Mouse (Mus musculus) kidney, postnatal 0 days (tissue): ENCODE data around the gene Bms1. TPM values are rescaled to one million over a fixed set of nuclear protein-coding genes. Genes with fewer than 3 reads are reported as not detected.

ENCODE experiments used
- ATAC-seq: fragments of 200-750 bp; cut with Nextera tagmentation; replicated peaks from 2 replicates; pipeline ENCODE4 v1.8.0; 2017; ENCODE audit warnings: low read depth, moderate number of reproducible peaks, moderate TSS enrichment, moderate library complexity; ENCODE audit not compliant: low FRiP score
- DNase-seq: peaks from one replicate; pipeline ENCODE4 v3.0.0-alpha.2; 2016; ENCODE audit warnings: low spot score
- H3K27ac ChIP-seq: fragments of 300-500 bp; sonication (generic); 2 replicates; pipeline ENCODE4 v1.5.1; 2014; ENCODE audit warnings: mild to moderate bottlenecking
- H3K27me3 ChIP-seq: fragments of 300-500 bp; sonication (generic); 2 replicates; pipeline ENCODE4 v1.6.1; 2014; ENCODE audit warnings: low read length, mixed read lengths; ENCODE audit not compliant: insufficient read depth
- H3K36me3 ChIP-seq: fragments of 300-500 bp; sonication (generic); 2 replicates; pipeline ENCODE4 v1.6.1; 2014; ENCODE audit warnings: low read length, mixed read lengths; ENCODE audit not compliant: insufficient read depth
- H3K4me1 ChIP-seq: fragments of 300-500 bp; sonication (generic); replicated peaks from 2 replicates; pipeline ENCODE4 v1.6.1; 2014; ENCODE audit warnings: antibody characterized with exemption, low read length, mixed read lengths; ENCODE audit not compliant: insufficient read depth
- H3K4me2 ChIP-seq: fragments of 300-500 bp; sonication (generic); 2 replicates; pipeline ENCODE4 v1.6.1; 2014; ENCODE audit warnings: mild to moderate bottlenecking, low read length, moderate library complexity, mixed read lengths
- H3K4me3 ChIP-seq: fragments of 300-500 bp; sonication (generic); replicated peaks from 2 replicates; pipeline ENCODE4 v1.5.1; 2014; ENCODE audit warnings: low read depth, low read length
- H3K9ac ChIP-seq: fragments of 300-500 bp; sonication (generic); 2 replicates; pipeline ENCODE4 v1.6.1; 2014; ENCODE audit warnings: low read depth, low read length
- H3K9me3 ChIP-seq: fragments of 300-500 bp; sonication (generic); replicated peaks from 2 replicates; pipeline ENCODE4 v1.6.1; 2016; ENCODE audit warnings: low read length, inconsistent platforms, mixed read lengths
- CTCF ChIP-seq: IDR thresholded peaks from 2 replicates; pipeline ENCODE4 v1.5.1; 2016; ENCODE audit warnings: antibody characterized with exemption, low read depth, mild to moderate bottlenecking, moderate library complexity
- WGBS: fragments of 180-500 bp; shearing (Covaris S2); extraction: QIAGEN DNeasy Blood & Tissue Kit; methylation state at CpG from one replicate; pipeline ENCODE4 v1.1.7; 2014; 5-methylcytosine and 5-hydroxymethylcytosine counted together
- polyA plus RNA-seq: library from polyadenylated mRNA; unstranded; fragments of >200 nt; fragmentation: Nextera tagmentation; extraction: Ambion mirVana; gene quantifications from 2 replicates; pipeline ENCODE4 v1.2.1, GENCODE M21; 2015

The Bms1 gene
- polyA plus RNA-seq = 20.5 and 24.3 TPM in 2 replicates

- Histone ChIP-seq H3K9me3 (no peaks in the 10 kb centered on the region), H3K27me3 (no peaks in the 10 kb centered on the region), H3K4me2 (peak within 1 kb of the TSS; percentile 66), H3K4me3 (peak within 1 kb of the TSS; percentile 95), H3K27ac (peak within 1 kb of the TSS; percentile 80), H3K4me1 (0 out of 2 replicates have a peak, but pooled peaks cover 8% of the 10 kb centered on the region), H3K36me3 (peaks cover 19% of the 10 kb centered on the region), H3K9ac (peak within 1 kb of the TSS; percentile 91)
- DNase-seq = peak; percentile 98
- ATAC-seq = peak; percentile 97
- TF ChIP-seq CTCF = peak; percentile 93
- WGBS = under 1% methylated on average over 67 of the region's 67 CpGs
Observed at GRCm38 (mm10) chr6:118419050-118419920, at the start of gene Bms1. Gene Bms1 (minus strand): TSS chr6:118419474.

- ATAC-seq = no peak
- no peak overlapping the region for H3K4me2 ChIP-seq
- 84% methylated on average over 15 of the region's 15 CpGs for WGBS
- H3K4me1 ChIP-seq = no peaks in the 10 kb centered on the region
- H3K4me3 ChIP-seq = no peak overlapping the region
- H3K36me3 ChIP-seq = 0 out of 2 replicates have a peak, but pooled peaks cover 21% of the 10 kb centered on the region
- no peaks in the 10 kb centered on the region for H3K27me3 ChIP-seq
- DNase-seq = no peak
- TF ChIP-seq CTCF = no peak
- no peak overlapping the region for H3K9ac ChIP-seq
- no peak overlapping the region for H3K27ac ChIP-seq
- no peaks in the 10 kb centered on the region for H3K9me3 ChIP-seq
Observed at GRCm38 (mm10) chr6:118462069-118462705, 42.9 kb upstream of the Bms1 start.

- no peak for ATAC-seq
Observed at GRCm38 (mm10) chr6:118457726-118458125, 38.5 kb upstream of the Bms1 start.

GRCm38 (mm10) chr6:118455042-118455631 is 35.9 kb upstream of the Bms1 start, which contains the start of gene Zfp248:
Gene Zfp248 (minus strand): TSS chr6:118455528.
- TF ChIP-seq CTCF = peak; percentile 67
- DNase-seq = peak; percentile 92
- no peaks in the 10 kb centered on the region for H3K9me3 ChIP-seq
- H3K27me3 ChIP-seq = no peaks in the 10 kb centered on the region
- no peaks in the 10 kb centered on the region for H3K36me3 ChIP-seq
- H3K4me2 ChIP-seq = peak within 1 kb of the TSS; percentile 85
- peak; percentile 95 for ATAC-seq
- peak within 1 kb of the TSS; percentile 90 for H3K27ac ChIP-seq
- H3K4me3 ChIP-seq = peak within 1 kb of the TSS; percentile 81
- peak within 1 kb of the TSS; percentile 76 for H3K9ac ChIP-seq
- 1% methylated on average over 43 of the region's 43 CpGs for WGBS
- H3K4me1 ChIP-seq = no peaks in the 10 kb centered on the region; the same call in 1 of the 2 replicates

More at GRCm38 (mm10) chr6:118457726-118458125, 38.5 kb upstream of the Bms1 start:
- H3K4me2 ChIP-seq = no peak overlapping the region
- no peaks in the 10 kb centered on the region for H3K27me3 ChIP-seq
- no peak overlapping the region for H3K4me3 ChIP-seq
- no peak overlapping the region for H3K27ac ChIP-seq
- H3K4me1 ChIP-seq = no peaks in the 10 kb centered on the region; the same call in 1 of the 2 replicates
- H3K36me3 ChIP-seq = 0 out of 2 replicates have a peak, but pooled peaks cover 5% of the 10 kb centered on the region
- WGBS = 88% methylated on average over 1 of the region's 1 CpGs
- no peak for DNase-seq
- H3K9ac ChIP-seq = no peak overlapping the region
- H3K9me3 ChIP-seq = no peaks in the 10 kb centered on the region
- TF ChIP-seq CTCF = no peak

- H3K4me2 ChIP-seq = peak overlapping the region; percentile 85
- no peaks in the 10 kb centered on the region; the same call in 1 of the 2 replicates for H3K4me1 ChIP-seq
- 32% methylated on average over 8 of the region's 8 CpGs for WGBS
- no peaks in the 10 kb centered on the region for H3K36me3 ChIP-seq
- TF ChIP-seq CTCF = no peak
- peak; percentile 27 for DNase-seq
- ATAC-seq = no peak
- peak overlapping the region; percentile 81 for H3K4me3 ChIP-seq
- no peak overlapping the region for H3K27ac ChIP-seq
- no peaks in the 10 kb centered on the region for H3K9me3 ChIP-seq
- H3K9ac ChIP-seq = peak overlapping the region; percentile 76
- no peaks in the 10 kb centered on the region for H3K27me3 ChIP-seq
Observed at GRCm38 (mm10) chr6:118454452-118454851, 35.2 kb upstream of the Bms1 start.

GRCm38 (mm10) chr6:118431502-118431901 is 12.2 kb upstream of the Bms1 start:
- Histone ChIP-seq H3K9ac (no peak overlapping the region), H3K27ac (no peak overlapping the region), H3K27me3 (no peaks in the 10 kb centered on the region), H3K9me3 (no peaks in the 10 kb centered on the region), H3K36me3 (peaks cover 22% of the 10 kb centered on the region), H3K4me3 (no peak overlapping the region), H3K4me2 (no peak overlapping the region), H3K4me1 (no peaks in the 10 kb centered on the region)
- no peak for TF ChIP-seq CTCF
- ATAC-seq = no peak
- 92% methylated on average over 4 of the region's 4 CpGs for WGBS
- DNase-seq = no peak
